Mouse (Mus musculus) embryonic facial prominence, embryonic 12.5 days (tissue): Measurements from ENCODE around the gene Coasy. TPM values are rescaled to one million over a fixed set of nuclear protein-coding genes. Genes with fewer than 3 reads are reported as not detected.
A peak's percentile ranks its signal among the peaks of the same experiment; 100 is the strongest.

Experiments used
- ATAC-seq: fragments of 200-750 bp; cut with Nextera tagmentation; 2 replicates; pipeline ENCODE4 v1.8.0; 2017; ENCODE audit not compliant: insufficient number of reproducible peaks, insufficient read depth, low FRiP score, low TSS enrichment
- H3K27ac ChIP-seq: fragments of 300-500 bp; sonication (generic); 2 replicates; pipeline ENCODE4 v1.5.1; 2016; ENCODE audit warnings: mild to moderate bottlenecking
- H3K27me3 ChIP-seq: fragments of 300-500 bp; sonication (generic); 2 replicates; pipeline ENCODE4 v1.6.1; 2016; ENCODE audit warnings: mild to moderate bottlenecking, moderate library complexity
- H3K36me3 ChIP-seq: fragments of 300-500 bp; sonication (generic); 2 replicates; pipeline ENCODE4 v1.6.1; 2016; ENCODE audit warnings: mild to moderate bottlenecking
- H3K4me1 ChIP-seq: fragments of 300-500 bp; sonication (generic); 2 replicates; pipeline ENCODE4 v1.6.1; 2016
- H3K4me2 ChIP-seq: fragments of 300-500 bp; sonication (generic); replicated peaks from 2 replicates; pipeline ENCODE4 v1.6.1; 2016; ENCODE audit warnings: mild to moderate bottlenecking, moderate library complexity
- H3K4me3 ChIP-seq: fragments of 300-500 bp; sonication (generic); 2 replicates; pipeline ENCODE4 v1.5.1; 2016; ENCODE audit warnings: mild to moderate bottlenecking
- H3K9ac ChIP-seq: fragments of 300-500 bp; sonication (generic); 2 replicates; pipeline ENCODE4 v1.6.1; 2016; ENCODE audit warnings: mild to moderate bottlenecking, moderate library complexity
- H3K9me3 ChIP-seq: fragments of 300-500 bp; sonication (generic); 2 replicates; pipeline ENCODE4 v1.6.1; 2016; ENCODE audit warnings: mild to moderate bottlenecking, moderate library complexity
- WGBS: fragments of 180-500 bp; shearing (Covaris S2); methylation state at CpG from one replicate; pipeline ENCODE4 v1.1.7; 2016; 5-methylcytosine and 5-hydroxymethylcytosine counted together
- polyA plus RNA-seq: library from polyadenylated mRNA; unstranded; fragments of >200 nt; fragmentation: Nextera tagmentation; extraction: Ambion mirVana; gene quantifications from 2 replicates; pipeline ENCODE4 v1.2.1, GENCODE M21; 2016

Gene Coasy
- polyA plus RNA-seq, 1 experiment from 2014 or later = 45.6 TPM

DNA sequence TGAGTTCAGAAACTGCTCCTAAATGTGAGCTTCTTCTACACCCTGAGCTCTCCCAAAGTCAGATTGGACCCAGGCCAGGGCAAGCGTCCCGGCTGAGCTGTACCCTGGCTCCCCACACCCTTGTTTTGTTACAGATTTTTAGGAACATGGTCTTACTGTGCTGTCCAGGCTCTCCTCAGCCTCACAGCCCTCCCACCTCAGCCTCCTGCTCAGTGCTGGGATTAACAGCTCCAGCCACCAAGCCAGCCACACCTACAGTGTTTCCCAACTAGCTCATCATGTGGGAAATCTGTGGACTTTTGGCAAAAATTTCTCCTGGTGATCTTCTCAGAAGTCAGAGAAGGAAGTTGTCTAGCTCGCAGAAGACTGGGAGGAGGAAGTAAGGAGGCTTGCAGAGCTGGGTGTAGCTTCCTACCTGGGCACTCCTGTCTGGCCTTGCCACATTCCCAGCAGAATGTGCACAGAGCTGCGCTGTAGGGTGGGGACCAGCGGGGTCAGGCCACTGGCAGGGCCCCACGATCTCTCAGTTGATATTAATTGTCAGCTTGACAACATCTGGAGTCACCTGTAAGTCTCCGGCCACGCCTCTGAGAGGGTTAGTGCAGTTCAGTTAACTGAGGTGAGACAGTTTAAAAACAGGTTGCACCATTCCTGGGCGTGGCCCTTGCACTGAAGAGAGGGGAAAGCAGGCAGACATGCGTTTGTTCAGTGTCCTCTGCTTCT is 29.5 kb upstream of the Coasy start:
- ATAC-seq = no peak
- H3K36me3 ChIP-seq = peaks cover 41% of the 10 kb centered on the region
- no peaks in the 10 kb centered on the region for H3K27me3 ChIP-seq
- no peak overlapping the region for H3K27ac ChIP-seq
- H3K4me1 ChIP-seq = no peaks in the 10 kb centered on the region
- no peak overlapping the region for H3K9ac ChIP-seq
- H3K4me2 ChIP-seq = no peak overlapping the region
- WGBS = 91% methylated on average over 10 of the region's 10 CpGs
- 0 out of 2 replicates have a peak, but pooled peaks cover 6% of the 10 kb centered on the region for H3K9me3 ChIP-seq
- H3K4me3 ChIP-seq = no peak overlapping the region

DNA sequence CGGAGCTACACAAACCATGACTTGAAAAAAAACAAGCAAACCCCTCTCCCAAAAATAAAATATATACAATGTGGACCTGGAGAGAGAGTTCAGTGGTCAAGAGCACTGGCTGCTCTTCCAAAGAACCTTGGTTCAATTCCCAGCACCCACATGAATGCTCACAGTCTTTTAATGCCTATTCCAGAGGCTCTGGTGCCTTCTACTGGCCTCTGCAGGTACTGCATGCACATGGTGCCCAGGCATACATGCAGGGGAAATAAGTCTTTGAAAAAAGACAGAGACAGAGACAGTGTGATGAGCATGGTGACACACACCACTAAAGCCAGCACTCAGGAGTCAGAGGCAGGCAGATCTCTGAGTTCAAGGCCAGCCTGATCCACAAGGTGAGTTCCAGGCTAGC is 28.4 kb upstream of the Coasy start:
- Histone ChIP-seq H3K9ac (no peak overlapping the region), H3K36me3 (peaks cover 34% of the 10 kb centered on the region), H3K27me3 (no peaks in the 10 kb centered on the region), H3K4me1 (no peaks in the 10 kb centered on the region), H3K9me3 (0 out of 2 replicates have a peak, but pooled peaks cover 6% of the 10 kb centered on the region), H3K4me2 (no peak overlapping the region), H3K4me3 (no peak overlapping the region), H3K27ac (no peak overlapping the region)
- WGBS = 96% methylated on average over 1 of the region's 1 CpGs
- no peak for ATAC-seq

GRCm38 (mm10) chr11:101055418-101055817 is 26.9 kb upstream of the Coasy start:
- H3K36me3 ChIP-seq = peaks cover 23% of the 10 kb centered on the region
- H3K9ac ChIP-seq = no peak overlapping the region
- 0 out of 2 replicates have a peak, but pooled peaks cover 6% of the 10 kb centered on the region for H3K9me3 ChIP-seq
- H3K4me1 ChIP-seq = peaks cover 7% of the 10 kb centered on the region; the same call in 1 of the 2 replicates
- H3K27ac ChIP-seq = no peak overlapping the region
- no peak overlapping the region for H3K4me3 ChIP-seq
- no peak for ATAC-seq
- no peak overlapping the region for H3K4me2 ChIP-seq
- WGBS = 82% methylated on average over 14 of the region's 14 CpGs
- H3K27me3 ChIP-seq = no peaks in the 10 kb centered on the region

DNA sequence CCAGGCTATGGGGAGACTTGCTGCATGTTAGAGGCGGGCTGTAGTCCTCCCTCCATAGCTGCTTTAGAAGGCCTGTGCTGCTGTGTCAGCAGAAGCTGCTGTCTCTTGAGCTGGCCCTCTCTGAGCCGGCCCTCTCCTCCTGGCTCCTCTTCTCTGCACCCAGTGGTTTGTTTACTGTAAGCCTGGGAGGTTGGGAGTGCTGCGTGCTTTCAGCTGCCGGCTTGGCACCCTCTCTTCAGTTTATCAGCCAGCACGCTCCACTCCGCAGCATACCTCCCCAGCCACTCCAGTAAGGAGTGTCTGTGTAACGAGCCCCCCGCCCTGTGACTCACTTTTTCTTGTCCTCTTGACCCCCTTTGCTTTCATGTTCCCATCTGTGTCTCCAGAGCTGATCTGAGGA is 25.5 kb upstream of the Coasy start:
- Histone ChIP-seq H3K27me3 (no peaks in the 10 kb centered on the region), H3K36me3 (peaks cover 15% of the 10 kb centered on the region), H3K4me1 (peaks cover 9% of the 10 kb centered on the region; the same call in 1 of the 2 replicates), H3K4me3 (no peak overlapping the region), H3K27ac (no peak overlapping the region), H3K4me2 (no peak overlapping the region), H3K9me3 (0 out of 2 replicates have a peak, but pooled peaks cover 6% of the 10 kb centered on the region), H3K9ac (no peak overlapping the region)
- WGBS = 64% methylated on average over 8 of the region's 8 CpGs
- no peak for ATAC-seq

GRCm38 (mm10) chr11:101057860-101058259 is 24.5 kb upstream of the Coasy start:
- Histone ChIP-seq H3K9ac (no peak overlapping the region), H3K27ac (no peak overlapping the region), H3K27me3 (no peaks in the 10 kb centered on the region), H3K4me3 (no peak overlapping the region), H3K4me2 (no peak overlapping the region), H3K4me1 (peaks cover 16% of the 10 kb centered on the region), H3K36me3 (peaks cover 21% of the 10 kb centered on the region), H3K9me3 (0 out of 2 replicates have a peak, but pooled peaks cover 6% of the 10 kb centered on the region)
- 37% methylated on average over 5 of the region's 5 CpGs for WGBS
- no peak for ATAC-seq

DNA sequence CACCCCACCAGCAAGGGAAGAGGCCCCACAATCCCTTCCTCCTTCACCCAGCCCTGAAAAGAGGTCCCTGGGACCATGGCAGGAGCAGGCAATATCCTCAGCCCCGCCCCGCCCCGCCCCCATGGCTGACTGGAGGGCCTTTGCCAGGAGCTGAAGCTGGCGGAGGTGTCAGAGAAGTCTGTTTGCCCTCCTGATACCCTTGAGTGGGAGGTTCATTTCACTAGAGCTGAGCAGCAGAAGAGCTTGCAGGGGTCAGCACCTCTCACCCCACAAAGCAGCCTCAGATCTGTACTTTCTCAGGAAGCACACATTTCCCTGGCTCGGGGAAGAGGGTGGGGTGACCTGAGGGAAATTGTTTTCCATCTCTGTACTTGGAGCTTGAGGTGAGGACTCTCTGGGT is 23.6 kb upstream of the Coasy start:
- Histone ChIP-seq H3K9me3 (0 out of 2 replicates have a peak, but pooled peaks cover 3% of the 10 kb centered on the region), H3K4me1 (peaks cover 24% of the 10 kb centered on the region), H3K4me2 (no peak overlapping the region), H3K36me3 (peaks cover 22% of the 10 kb centered on the region), H3K27me3 (no peaks in the 10 kb centered on the region), H3K27ac (no peak overlapping the region), H3K9ac (no peak overlapping the region), H3K4me3 (no peak overlapping the region)
- ATAC-seq = no peak
- WGBS = 75% methylated on average over 5 of the region's 5 CpGs

- H3K4me1 ChIP-seq = peaks cover 31% of the 10 kb centered on the region
- H3K27ac ChIP-seq = peak overlapping the region; percentile 82
- H3K9ac ChIP-seq = no peak overlapping the region
- H3K36me3 ChIP-seq = peaks cover 25% of the 10 kb centered on the region
- H3K9me3 ChIP-seq = no peaks in the 10 kb centered on the region
- no peak overlapping the region for H3K4me3 ChIP-seq
- ATAC-seq = no peak
- H3K27me3 ChIP-seq = no peaks in the 10 kb centered on the region
- WGBS = 84% methylated on average over 10 of the region's 10 CpGs
- no peak overlapping the region for H3K4me2 ChIP-seq
Measured at GRCm38 (mm10) chr11:101059473-101059872, 22.9 kb upstream of the Coasy start.

- ATAC-seq = no peak
- WGBS = 57% methylated on average over 8 of the region's 8 CpGs
- H3K4me2 ChIP-seq = no peak overlapping the region
- no peak overlapping the region for H3K4me3 ChIP-seq
- H3K9me3 ChIP-seq = no peaks in the 10 kb centered on the region
- peaks cover 22% of the 10 kb centered on the region for H3K36me3 ChIP-seq
- H3K27ac ChIP-seq = peak overlapping the region; percentile 82
- no peaks in the 10 kb centered on the region for H3K27me3 ChIP-seq
- peaks cover 31% of the 10 kb centered on the region for H3K4me1 ChIP-seq
- no peak overlapping the region for H3K9ac ChIP-seq
Measured at GRCm38 (mm10) chr11:101060126-101060525, 22.2 kb upstream of the Coasy start.

GRCm38 (mm10) chr11:101061049-101061448 is 21.3 kb upstream of the Coasy start:
- peaks cover 16% of the 10 kb centered on the region; the same call in 1 of the 2 replicates for H3K36me3 ChIP-seq
- H3K9me3 ChIP-seq = no peaks in the 10 kb centered on the region
- H3K9ac ChIP-seq = no peak overlapping the region
- ATAC-seq = no peak
- no peak overlapping the region for H3K4me3 ChIP-seq
- no peak overlapping the region for H3K27ac ChIP-seq
- 82% methylated on average over 5 of the region's 5 CpGs for WGBS
- no peak overlapping the region for H3K4me2 ChIP-seq
- H3K4me1 ChIP-seq = peaks cover 31% of the 10 kb centered on the region
- no peaks in the 10 kb centered on the region for H3K27me3 ChIP-seq

DNA sequence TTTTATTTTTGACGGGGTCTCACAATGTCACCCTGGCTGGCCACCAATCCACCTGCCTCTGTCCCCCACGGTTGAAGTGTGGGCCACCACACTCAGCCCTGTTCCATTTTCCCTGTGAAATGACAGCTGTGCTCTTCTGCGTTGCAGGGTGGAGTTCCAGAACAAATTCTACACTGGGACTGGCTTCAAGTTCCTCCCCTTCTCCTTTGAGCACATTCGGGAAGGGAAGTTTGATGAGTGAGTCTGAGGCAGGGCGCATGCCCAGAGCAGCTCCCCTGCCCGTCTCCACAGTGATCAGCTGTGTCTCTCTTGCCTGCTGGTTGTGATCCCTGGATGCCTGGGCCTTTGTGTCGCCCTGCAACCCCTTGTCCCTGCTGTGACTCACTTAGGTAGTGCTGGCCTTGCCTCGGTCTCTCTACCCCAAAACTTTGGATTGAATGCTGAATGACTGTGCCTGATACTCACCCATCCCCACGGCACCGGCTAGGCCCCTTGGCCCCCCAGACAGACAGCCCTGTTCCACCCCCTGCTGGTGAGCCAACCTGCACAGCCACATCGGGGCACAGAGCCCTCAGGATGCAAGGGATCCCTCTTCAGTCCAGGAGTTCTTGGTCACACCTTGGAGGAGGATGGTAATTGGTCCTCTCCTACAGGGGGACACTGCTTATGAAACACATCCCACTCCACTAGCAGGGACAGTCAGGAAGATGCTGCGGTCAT is 20.0 kb upstream of the Coasy start:
- Histone ChIP-seq H3K9ac (no peak overlapping the region), H3K27me3 (no peaks in the 10 kb centered on the region), H3K4me2 (no peak overlapping the region), H3K9me3 (no peaks in the 10 kb centered on the region), H3K4me3 (no peak overlapping the region), H3K36me3 (peaks cover 16% of the 10 kb centered on the region; the same call in 1 of the 2 replicates), H3K4me1 (peaks cover 31% of the 10 kb centered on the region), H3K27ac (no peak overlapping the region)
- 83% methylated on average over 12 of the region's 12 CpGs for WGBS
- ATAC-seq = no peak

DNA sequence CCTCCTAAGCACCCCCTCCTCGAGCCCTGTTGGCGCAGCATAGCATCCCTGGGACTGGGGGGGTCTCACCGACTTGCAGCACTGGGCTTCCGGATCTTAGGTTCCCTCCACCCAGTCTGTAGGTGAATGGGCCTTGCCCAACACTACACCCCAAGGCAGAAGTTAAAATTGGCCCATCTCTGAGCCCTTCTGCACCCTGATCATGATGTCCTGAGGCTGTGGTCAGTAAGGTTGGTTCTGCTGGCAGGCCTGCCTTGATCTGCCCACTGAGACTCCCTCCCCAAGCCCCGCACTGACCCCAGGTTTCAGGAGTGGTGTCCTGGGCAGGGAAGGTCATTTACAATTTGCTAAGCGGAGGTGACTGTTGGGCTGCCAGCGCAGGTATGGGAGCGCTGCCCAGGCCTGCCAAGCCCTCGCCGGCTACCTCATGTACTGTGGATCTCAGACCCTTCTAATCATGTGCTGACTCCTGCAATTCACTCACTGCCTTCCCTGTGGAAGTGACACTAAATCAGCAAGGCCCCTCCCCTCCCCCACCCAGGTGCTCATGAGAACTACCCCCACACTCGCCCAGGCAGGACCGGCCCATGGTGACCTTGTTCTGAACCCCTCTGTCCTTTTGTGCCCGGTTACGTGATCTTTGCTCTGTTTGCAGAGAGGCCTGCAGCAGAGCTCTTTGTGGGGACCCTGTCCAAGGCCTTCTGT is 19.2 kb upstream of the Coasy start:
- Histone ChIP-seq H3K4me2 (no peak overlapping the region), H3K27ac (peak overlapping the region; percentile 86), H3K4me3 (no peak overlapping the region), H3K9me3 (no peaks in the 10 kb centered on the region), H3K9ac (no peak overlapping the region), H3K4me1 (peaks cover 31% of the 10 kb centered on the region), H3K27me3 (no peaks in the 10 kb centered on the region), H3K36me3 (peaks cover 16% of the 10 kb centered on the region; the same call in 1 of the 2 replicates)
- ATAC-seq = no peak; the same call in 1 of the 2 replicates
- whole genome bisulfite sequencing = 73% methylated on average over 14 of the region's 14 CpGs
